ENCODE assay signal across 8 mouse cellular contexts in genomic region chr5:29736073-29736900, GRCm38 (mm10). TPM values are rescaled to one million over a fixed set of nuclear protein-coding genes. Genes with fewer than 3 reads are reported as not detected.
DNase-seq lines count a peak whose midpoint lies in the region; ATAC-seq and TF ChIP-seq lines count a peak whose summit lies in the region.

No protein-coding gene starts in this region.

- peak; percentile 66 for DNase-seq in adrenal gland, adult 8-10 months
- no peak for DNase-seq in adrenal gland, adult 2 months
- no peak for DNase-seq in CH12.LX (ENCODE audit: extremely low read depth)
- peak; percentile 46 for DNase-seq in embryo, embryonic 10 days (ENCODE audit: low spot score)
- peak; percentile 74 for DNase-seq in kidney, postnatal 14 days
- DNase-seq in stomach, postnatal 0 days (ENCODE audit: low spot score), result peak; percentile 60

- H3K27me3 ChIP-seq in CH12.LX (replicated peaks), result no peaks in the 10 kb centered on the region
- no peaks in the 10 kb centered on the region for H3K27me3 ChIP-seq in heart, embryonic 11.5 days (ENCODE audit: control insufficient read depth, insufficient read depth, low read length)
- no peaks in the 10 kb centered on the region for H3K27me3 ChIP-seq in stomach, postnatal 0 days (ENCODE audit: control insufficient read depth, insufficient read depth, low read length)

- H3K27ac ChIP-seq in CH12.LX (ENCODE audit: insufficient read depth, low read depth), result peak overlapping the region; percentile 78
- H3K27ac ChIP-seq in heart, embryonic 11.5 days (ENCODE audit: low read depth, low read length), result peak overlapping the region; percentile 97
- peak overlapping the region; percentile 99 for H3K27ac ChIP-seq in stomach, postnatal 0 days (replicated peaks)

- peaks cover 12 to 40% of the 10 kb centered on the region in 2 experiments for H3K4me1 ChIP-seq in CH12.LX (ENCODE audit: control insufficient read depth in 1 of 2, insufficient read depth in 2 of 2)
- peaks cover 27% of the 10 kb centered on the region for H3K4me1 ChIP-seq in heart, embryonic 11.5 days (ENCODE audit: control insufficient read depth, insufficient read depth, low read length)
- H3K4me1 ChIP-seq in stomach, postnatal 0 days (replicated peaks; ENCODE audit: control insufficient read depth, insufficient read depth), result no peaks in the 10 kb centered on the region

- no peak for TF ChIP-seq EP300 in CH12.LX (IDR thresholded peaks at IDR 0.05; ENCODE audit: low read length)
- TF ChIP-seq EP300 in stomach, postnatal 0 days (optimal IDR thresholded peaks at IDR 0.05), result no peak

- ATAC-seq in heart, embryonic 11.5 days (replicated peaks; ENCODE audit: insufficient number of reproducible peaks, low FRiP score, low TSS enrichment), result peak; percentile 29
- ATAC-seq in megakaryocyte progenitor cell, adult 5-6 weeks (replicated peaks; ENCODE audit: poor library complexity), result peak; percentile 30
- peak; percentile 67 for ATAC-seq in stomach, postnatal 0 days (ENCODE audit: low FRiP score, low TSS enrichment)

- no peak for TF ChIP-seq CTCF in CH12.LX (conservative IDR thresholded peaks at IDR 0.05 in 1 of 2, IDR thresholded peaks at IDR 0.05 in 1 of 2; ENCODE audit: low read depth in 2 of 2, low read length in 2 of 2)
- no peak for TF ChIP-seq CTCF in stomach, postnatal 0 days (IDR thresholded peaks at IDR 0.05; ENCODE audit: low read depth)

- dilution Hi-C loops in CH12.LX (cut with MboI; ENCODE audit: extremely low pct_ligation_motif_present, extremely low pct_unique_long_range_greater_than_20kb, low sequenced_read_pairs), result no loop called here

- H3K4me3 ChIP-seq in CH12.LX (replicated peaks in 1 of 3; ENCODE audit: low read depth in 2 of 3, low read length in 2 of 3, poor library complexity in 1 of 3), result peak overlapping the region; percentile 94 to 99 (median 97)
- peak overlapping the region; percentile 89 for H3K4me3 ChIP-seq in heart, embryonic 11.5 days (ENCODE audit: low read depth, low read length)
- peak overlapping the region; percentile 85 for H3K4me3 ChIP-seq in stomach, postnatal 0 days (ENCODE audit: low read depth, low read length)

- H3K36me3 ChIP-seq in CH12.LX (replicated peaks in 1 of 2; ENCODE audit: control insufficient read depth in 1 of 2, insufficient read depth in 1 of 2, low read length in 1 of 2), result peaks cover 0 to 14% of the 10 kb centered on the region in 2 experiments
- H3K36me3 ChIP-seq in heart, embryonic 11.5 days (ENCODE audit: control insufficient read depth, insufficient read depth, low read length), result no peaks in the 10 kb centered on the region
- H3K36me3 ChIP-seq in stomach, postnatal 0 days (ENCODE audit: control insufficient read depth, insufficient read depth, low read length), result no peaks in the 10 kb centered on the region

- peak overlapping the region; percentile 91 for H3K4me2 ChIP-seq in CH12.LX (ENCODE audit: insufficient read depth, low read depth, poor library complexity, severe bottlenecking)
- H3K4me2 ChIP-seq in heart, embryonic 11.5 days, result peak overlapping the region; percentile 87
- H3K4me2 ChIP-seq in stomach, postnatal 0 days (replicated peaks; ENCODE audit: low read depth), result peak overlapping the region; percentile 61

- WGBS in heart, embryonic 11.5 days (ENCODE audit: insufficient replicate concordance), result under 1% methylated on average over 48 of the region's 48 CpGs
- under 1% methylated on average over 48 of the region's 48 CpGs for WGBS in stomach, postnatal 0 days

- TF ChIP-seq POLR2A in CH12.LX (IDR thresholded peaks at IDR 0.05; ENCODE audit: low read depth, low read length), result peak; percentile 43; the same call in 1 of the 2 replicates

- H3K79me2 ChIP-seq in CH12.LX (replicated peaks; ENCODE audit: control insufficient read depth, extremely low read depth, insufficient read depth, poor library complexity, severe bottlenecking), result peaks cover 51% of the 10 kb centered on the region

- in situ Hi-C loops in CH12.LX (cut with MboI; ENCODE audit: low pct_ligation_motif_present, low pct_unique_long_range_greater_than_20kb, low sequenced_read_pairs), result no loop called here

- peak overlapping the region; percentile 93 for H3K9ac ChIP-seq in CH12.LX (ENCODE audit: insufficient read depth, low read depth)
- H3K9ac ChIP-seq in heart, embryonic 11.5 days (ENCODE audit: low read depth, low read length), result peak overlapping the region; percentile 91
- H3K9ac ChIP-seq in stomach, postnatal 0 days (ENCODE audit: low read length), result peak overlapping the region; percentile 95

- no peak for TF ChIP-seq RAD21 in CH12.LX (IDR thresholded peaks at IDR 0.05; ENCODE audit: low read depth, low read length)

- no peaks in the 10 kb centered on the region for H3K9me3 ChIP-seq in CH12.LX (replicated peaks; ENCODE audit: low read length)
- H3K9me3 ChIP-seq in heart, embryonic 11.5 days (replicated peaks; ENCODE audit: control insufficient read depth, low read length), result no peaks in the 10 kb centered on the region
- H3K9me3 ChIP-seq in stomach, postnatal 0 days (ENCODE audit: control insufficient read depth, low read length), result no peaks in the 10 kb centered on the region

TF ChIP-seq in CH12.LX, 34 proteins besides CTCF, POLR2A, EP300 and RAD21:
- TF ChIP-seq CHD2 (IDR thresholded peaks at IDR 0.05; ENCODE audit: low read length), result no peak
- no peak for TF ChIP-seq GABPA (IDR thresholded peaks at IDR 0.05; ENCODE audit: insufficient replicate concordance, low read depth, low read length)
- no peak for TF ChIP-seq MAZ (IDR thresholded peaks at IDR 0.05; ENCODE audit: low read depth, low read length)
- TF ChIP-seq ETS1 (conservative IDR thresholded peaks at IDR 0.05; ENCODE audit: low read depth, low read length), result no peak
- TF ChIP-seq SIN3A (IDR thresholded peaks at IDR 0.05; ENCODE audit: low read length), result peak; percentile 60; the same call in 1 of the 2 replicates
- no peak for TF ChIP-seq KAT2A (IDR thresholded peaks at IDR 0.05; ENCODE audit: insufficient replicate concordance, low read length)
- no peak for TF ChIP-seq USF1 (IDR thresholded peaks at IDR 0.05; ENCODE audit: low read depth, low read length)
- peak; percentile 49 for TF ChIP-seq MXI1 (IDR thresholded peaks at IDR 0.05; ENCODE audit: low read depth, low read length)
- TF ChIP-seq TCF12 (IDR thresholded peaks at IDR 0.05; ENCODE audit: low read depth, low read length), result no peak
- no peak for TF ChIP-seq E2F4 (IDR thresholded peaks at IDR 0.05; ENCODE audit: insufficient replicate concordance, low read depth, low read length)
- no peak for TF ChIP-seq POLR2AphosphoS2 (IDR thresholded peaks at IDR 0.05; ENCODE audit: low read depth, low read length)
- no peak for TF ChIP-seq RCOR1 (conservative IDR thresholded peaks at IDR 0.05; ENCODE audit: low read depth, low read length)
- no peak for TF ChIP-seq ZKSCAN1 (IDR thresholded peaks at IDR 0.05; ENCODE audit: borderline replicate concordance, low read depth, low read length)
- TF ChIP-seq BHLHE40 (IDR thresholded peaks at IDR 0.05; ENCODE audit: low read depth, low read length), result no peak
- TF ChIP-seq ZMIZ1 (IDR thresholded peaks at IDR 0.05; ENCODE audit: low read depth, low read length), result 0 out of 2 replicates have a peak, but pooled peaks have one; percentile 17
- no peak for TF ChIP-seq NRF1 (IDR thresholded peaks at IDR 0.05; ENCODE audit: low read depth, low read length)
- TF ChIP-seq MEF2A (IDR thresholded peaks at IDR 0.05; ENCODE audit: borderline replicate concordance, low read depth, low read length), result 0 out of 2 replicates have a peak, but pooled peaks have one; percentile 1
- TF ChIP-seq PAX5 (IDR thresholded peaks at IDR 0.05; ENCODE audit: low read length), result no peak
- TF ChIP-seq CHD1 (IDR thresholded peaks at IDR 0.05; ENCODE audit: low read depth, low read length), result no peak
- no peak for TF ChIP-seq ZNF384 (IDR thresholded peaks at IDR 0.05; ENCODE audit: low read depth, low read length)
- no peak for TF ChIP-seq IRF4 (IDR thresholded peaks at IDR 0.05; ENCODE audit: low read depth, low read length)
- no peak for TF ChIP-seq MAFK (IDR thresholded peaks at IDR 0.05; ENCODE audit: insufficient replicate concordance, low read length)
- TF ChIP-seq TBP (conservative IDR thresholded peaks at IDR 0.05; ENCODE audit: low read depth, low read length), result no peak

RNA-seq across cellular contexts. Expression of gene Gm5129, which starts 0.6 kb away (rescaled TPM):
- total RNA-seq in adrenal gland, adult 8-10 months (2022), result 1 to 10 TPM in 2 of 4 experiments, not detected in 2; 1.6 to 2.2 TPM
- total RNA-seq in adrenal gland, adult 2 months (2021), result 1 to 10 TPM in 1 of 2 experiments, not detected in 1; 1.7 TPM
- polyA plus RNA-seq in adrenal gland, adult 2 months (2012; rRNA removed), result not detected in 2 replicates
- total RNA-seq in CH12.LX (2012; rRNA removed), result 1.3 TPM in 1 of 2 replicates, not detected in the other
- not detected in 2 replicates for total RNA-seq in CH12.LX (2014; rRNA removed)
- polyA plus RNA-seq in CH12.LX (2012; ENCODE audit: insufficient read length, low read depth), result not detected in 2 replicates
- polyA plus RNA-seq in heart, embryonic 11.5 days (2014; fragmentation: Nextera tagmentation; extraction: Ambion mirVana), result not detected in 2 replicates
- total RNA-seq in megakaryocyte progenitor cell, adult 5-6 weeks (2015), result 1.7 TPM in 1 of 2 replicates, not detected in the other
- not detected in 2 replicates for total RNA-seq in megakaryocyte progenitor cell, adult 5-6 weeks (2017)
- not detected in 2 replicates for polyA plus RNA-seq in stomach, postnatal 0 days (2015; fragmentation: Nextera tagmentation; extraction: Ambion mirVana)

RNA-seq across cellular contexts. Expression of gene Dnajb6, which starts 0.8 kb away (rescaled TPM):
- total RNA-seq in adrenal gland, adult 8-10 months (2022), result 100 to 1,000 TPM; 116 to 159 (median 134) TPM
- 100 to 1,000 TPM; 117 to 138 TPM for total RNA-seq in adrenal gland, adult 2 months (2021)
- polyA plus RNA-seq in adrenal gland, adult 2 months (2012; rRNA removed), result 34.3 and 46.2 TPM in 2 replicates
- total RNA-seq in CH12.LX (2012; rRNA removed) (61.1 and 75.8 TPM in 2 replicates), CH12.LX (2014; rRNA removed) (196 and 228 TPM in 2 replicates)
- polyA plus RNA-seq in CH12.LX (2012; ENCODE audit: insufficient read length, low read depth), result 117 and 140 TPM in 2 replicates
- 110 and 115 TPM in 2 replicates for polyA plus RNA-seq in heart, embryonic 11.5 days (2014; fragmentation: Nextera tagmentation; extraction: Ambion mirVana)
- 139 and 173 TPM in 2 replicates for total RNA-seq in megakaryocyte progenitor cell, adult 5-6 weeks (2015)
- total RNA-seq in megakaryocyte progenitor cell, adult 5-6 weeks (2017), result 142 and 144 TPM in 2 replicates
- 144 and 148 TPM in 2 replicates for polyA plus RNA-seq in stomach, postnatal 0 days (2015; fragmentation: Nextera tagmentation; extraction: Ambion mirVana)

Comparison
In these comparisons a context has a peak if more than half of its experiments do, and no peak if none do; other contexts are left out.
1. DNase-seq: peak in adrenal gland, adult 8-10 months (single experiment), embryo, embryonic 10 days (single experiment), kidney, postnatal 14 days (single experiment) and stomach, postnatal 0 days (single experiment); none in adrenal gland, adult 2 months (single experiment) and CH12.LX (single experiment).
2. Peak in every context shown above with its lines, with median percentiles within 50 percentile points of each other: H3K27ac ChIP-seq, H3K4me2 ChIP-seq, H3K4me3 ChIP-seq, H3K9ac ChIP-seq and ATAC-seq.